ENCODE assay signal across 10 mouse cellular contexts in the genomic region with DNA sequence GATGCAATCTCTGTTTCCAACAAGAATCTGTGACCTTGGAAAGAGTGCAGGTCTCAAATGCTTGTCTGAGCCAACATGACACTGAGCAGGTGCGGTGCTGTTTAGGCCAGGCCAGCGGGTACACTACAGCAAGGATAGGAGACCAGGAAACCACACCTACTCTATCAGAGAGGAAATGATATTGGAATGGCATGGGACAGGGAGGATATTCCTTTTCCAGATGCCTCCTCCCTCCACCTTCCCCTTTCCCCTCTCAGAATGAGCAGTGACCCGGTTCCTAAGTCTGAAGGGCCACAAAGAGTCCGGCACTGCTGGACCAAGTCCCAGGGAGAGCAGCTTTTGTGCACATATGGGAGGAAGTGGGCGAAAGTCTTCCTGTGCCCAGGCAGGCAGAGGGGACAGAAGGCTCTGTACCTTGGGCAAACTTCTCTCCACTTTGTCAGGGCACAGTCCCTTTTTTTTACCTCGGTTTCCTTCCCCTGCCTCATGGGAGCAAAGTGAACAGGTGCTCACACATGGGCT. TPM values are rescaled to one million over a fixed set of nuclear protein-coding genes. Genes with fewer than 3 reads are reported as not detected.
DNase-seq lines count a peak whose midpoint lies in the region; ATAC-seq and TF ChIP-seq lines count a peak whose summit lies in the region.
"Had no signal": no experiment of that assay in that cellular context is flagged by ENCODE, and none has a peak within 500 bp of the region (broad histone marks: within the 10 kb centered on the region; RNA-seq: fewer than 3 reads in every experiment).

No protein-coding gene starts in this region.

- H3K36me3 ChIP-seq in kidney, embryonic 16.5 days (ENCODE audit: insufficient read depth, low read length): no peaks in the 10 kb centered on the region
- no peaks in the 10 kb centered on the region for H3K36me3 ChIP-seq in heart, embryonic 15.5 days
- H3K36me3 ChIP-seq in midbrain, embryonic 14.5 days (ENCODE audit: control insufficient read depth, insufficient read depth, low read length): no peaks in the 10 kb centered on the region
- H3K36me3 ChIP-seq in kidney, adult 2 months (ENCODE audit: control insufficient read depth, insufficient read depth, low read length): no peaks in the 10 kb centered on the region
- H3K36me3 ChIP-seq in thymus, adult 2 months (ENCODE audit: control insufficient read depth, insufficient read depth, low read length): no peaks in the 10 kb centered on the region

- H3K4me1 ChIP-seq in kidney, embryonic 16.5 days (ENCODE audit: insufficient read depth, low read length): peaks cover 5% of the 10 kb centered on the region
- H3K4me1 ChIP-seq in cortical plate, adult 2 months (ENCODE audit: control insufficient read depth, insufficient read depth, low read length): no peaks in the 10 kb centered on the region
- peaks cover 9% of the 10 kb centered on the region for H3K4me1 ChIP-seq in heart, embryonic 15.5 days (replicated peaks)
- peaks cover 9% of the 10 kb centered on the region for H3K4me1 ChIP-seq in midbrain, embryonic 14.5 days (ENCODE audit: control insufficient read depth, insufficient read depth, low read length)
- H3K4me1 ChIP-seq in kidney, adult 2 months (ENCODE audit: control insufficient read depth, insufficient read depth, low read length): no peaks in the 10 kb centered on the region
- no peaks in the 10 kb centered on the region for H3K4me1 ChIP-seq in thymus, adult 2 months (replicated peaks; ENCODE audit: control insufficient read depth, insufficient read depth, low read length)

- no peak for TF ChIP-seq CTCF in cortical plate, adult 2 months (IDR thresholded peaks at IDR 0.05; ENCODE audit: extremely low read depth, insufficient read depth, low read length)
- TF ChIP-seq CTCF in kidney, adult 2 months (conservative IDR thresholded peaks at IDR 0.05; ENCODE audit: insufficient read depth, insufficient read length, low read depth, low read length): no peak
- TF ChIP-seq CTCF in thymus, adult 2 months (IDR thresholded peaks at IDR 0.05; ENCODE audit: borderline replicate concordance, control insufficient read depth, extremely low read depth, insufficient read depth, low read length, poor library complexity): no peak

- H3K9me3 ChIP-seq in kidney, embryonic 16.5 days (ENCODE audit: low read length): no peaks in the 10 kb centered on the region
- no peaks in the 10 kb centered on the region for H3K9me3 ChIP-seq in heart, embryonic 15.5 days (replicated peaks)
- no peaks in the 10 kb centered on the region for H3K9me3 ChIP-seq in midbrain, embryonic 14.5 days (ENCODE audit: control insufficient read depth, low read length)

- no peak overlapping the region for H3K9ac ChIP-seq in kidney, embryonic 16.5 days (replicated peaks; ENCODE audit: low read length)
- no peak overlapping the region for H3K9ac ChIP-seq in heart, embryonic 15.5 days
- H3K9ac ChIP-seq in midbrain, embryonic 14.5 days (replicated peaks; ENCODE audit: low read length): no peak overlapping the region; the same call in 1 of the 2 replicates

- no peak for DNase-seq in kidney, adult 8-10 months
- DNase-seq in midbrain, embryonic 14.5 days: no peak
- DNase-seq in kidney, adult 2 months: no peak
- DNase-seq in thymus, adult 2 months: no peak
- no peak for DNase-seq in lung, postnatal 25 days (ENCODE audit: low spot score)

- ATAC-seq in kidney, embryonic 16.5 days (ENCODE audit: low FRiP score, low TSS enrichment): no peak
- no peak for ATAC-seq in heart, embryonic 15.5 days (replicated peaks; ENCODE audit: insufficient number of reproducible peaks, insufficient read depth, low FRiP score, low read depth)
- ATAC-seq in midbrain, embryonic 14.5 days (ENCODE audit: low FRiP score, low TSS enrichment): peak; percentile 7; the same call in 1 of the 2 replicates

- TF ChIP-seq POLR2A in cortical plate, adult 2 months (IDR thresholded peaks at IDR 0.05; ENCODE audit: extremely low read depth, insufficient read depth, low read length): no peak
- TF ChIP-seq POLR2A in kidney, adult 2 months (IDR thresholded peaks at IDR 0.05; ENCODE audit: low read depth, low read length): no peak
- TF ChIP-seq POLR2A in thymus, adult 2 months (IDR thresholded peaks at IDR 0.05; ENCODE audit: control insufficient read depth, extremely low read depth, insufficient read depth, low read length, poor library complexity): no peak

- no peak overlapping the region for H3K4me3 ChIP-seq in kidney, embryonic 16.5 days (ENCODE audit: low read length)
- H3K4me3 ChIP-seq in cortical plate, adult 2 months (ENCODE audit: insufficient read depth, low read length): no peak overlapping the region
- no peak overlapping the region for H3K4me3 ChIP-seq in heart, embryonic 15.5 days
- H3K4me3 ChIP-seq in midbrain, embryonic 14.5 days (replicated peaks; ENCODE audit: low read depth, low read length): peak overlapping the region; percentile 30; the same call in 1 of the 2 replicates
- H3K4me3 ChIP-seq in kidney, adult 2 months (ENCODE audit: insufficient read depth, low read depth, low read length): no peak overlapping the region
- no peak overlapping the region for H3K4me3 ChIP-seq in thymus, adult 2 months (ENCODE audit: control insufficient read depth, insufficient read depth, low read length)

- H3K27me3 ChIP-seq in kidney, embryonic 16.5 days (ENCODE audit: insufficient read depth, low read length): peaks cover 16% of the 10 kb centered on the region
- H3K27me3 ChIP-seq in heart, embryonic 15.5 days: peaks cover 44% of the 10 kb centered on the region
- no peaks in the 10 kb centered on the region for H3K27me3 ChIP-seq in midbrain, embryonic 14.5 days (ENCODE audit: control insufficient read depth, insufficient read depth, low read length)
- H3K27me3 ChIP-seq in kidney, adult 2 months (replicated peaks; ENCODE audit: control insufficient read depth, insufficient read depth, low read length): no peaks in the 10 kb centered on the region
- no peaks in the 10 kb centered on the region; the same call in 1 of the 2 replicates for H3K27me3 ChIP-seq in thymus, adult 2 months (ENCODE audit: control insufficient read depth, insufficient read depth, low read length)
- H3K27me3 ChIP-seq: CH12.LX had no signal

- 62% methylated on average over 6 of the region's 6 CpGs for WGBS in kidney, embryonic 16.5 days
- WGBS in heart, embryonic 15.5 days: 48% methylated on average over 6 of the region's 6 CpGs
- WGBS in midbrain, embryonic 14.5 days: 67% methylated on average over 6 of the region's 6 CpGs
- WGBS in kidney, adult 2 months: 54% methylated on average over 6 of the region's 6 CpGs
- 58% methylated on average over 6 of the region's 6 CpGs for WGBS in thymus, adult 2 months

- H3K27ac ChIP-seq in kidney, embryonic 16.5 days (ENCODE audit: low read length): no peak overlapping the region
- H3K27ac ChIP-seq in cortical plate, adult 2 months (ENCODE audit: insufficient read depth, low read length): 0 out of 2 replicates have a peak overlapping the region, but pooled peaks have one; percentile 34
- no peak overlapping the region for H3K27ac ChIP-seq in heart, embryonic 15.5 days
- H3K27ac ChIP-seq in midbrain, embryonic 14.5 days (replicated peaks; ENCODE audit: low read depth, low read length): no peak overlapping the region
- H3K27ac ChIP-seq in kidney, adult 2 months (ENCODE audit: insufficient read depth, low read depth, low read length): no peak overlapping the region
- no peak overlapping the region for H3K27ac ChIP-seq in thymus, adult 2 months (ENCODE audit: control insufficient read depth, insufficient read depth, low read length)

- H3K4me2 ChIP-seq in kidney, embryonic 16.5 days (replicated peaks; ENCODE audit: low read depth, low read length): peak overlapping the region; percentile 60
- H3K4me2 ChIP-seq in heart, embryonic 15.5 days: peak overlapping the region; percentile 56; the same call in 1 of the 2 replicates
- peak overlapping the region; percentile 79 for H3K4me2 ChIP-seq in midbrain, embryonic 14.5 days (ENCODE audit: low read length)

RNA-seq across cellular contexts. Expression of a gene that starts 4.9 kb away (rescaled TPM):
- not detected in 2 replicates for polyA plus RNA-seq in kidney, embryonic 16.5 days (2015; fragmentation: Nextera tagmentation; extraction: Ambion mirVana)
- polyA plus RNA-seq in cortical plate, adult 2 months (2012; rRNA removed): 57.1 and 76.8 TPM in 2 replicates
- 0.08 and 0.16 TPM in 2 replicates for polyA plus RNA-seq in heart, embryonic 15.5 days (2015; fragmentation: Nextera tagmentation; extraction: Ambion mirVana)
- polyA plus RNA-seq in midbrain, embryonic 14.5 days (2014; fragmentation: Nextera tagmentation; extraction: Ambion mirVana): 18.7 and 21.9 TPM in 2 replicates
- polyA plus RNA-seq in kidney, adult 2 months (2012; rRNA removed): not detected in 2 replicates
- polyA plus RNA-seq in thymus, adult 2 months (2012; rRNA removed): not detected in 2 replicates
- polyA plus RNA-seq: stomach, embryonic 16.5 days had no signal

Comparison
In these comparisons a context has a peak if more than half of its experiments do, and no peak if none do; other contexts are left out.
1. RNA of a gene that starts 4.9 kb away (polyA plus RNA-seq): 57.1 to 76.8 TPM in cortical plate, adult 2 months and 18.7 to 21.9 TPM in midbrain, embryonic 14.5 days; 0.08 to 0.16 TPM in heart, embryonic 15.5 days, not detected in kidney, embryonic 16.5 days, not detected in kidney, adult 2 months and not detected in thymus, adult 2 months; every median in the first group is over 10 times any median in the second.
2. Peak in every context shown above with its lines, with median percentiles within 50 percentile points of each other: H3K4me2 ChIP-seq.